Mouse (Mus musculus): ENCODE measurements around the gene Taf5l. TPM values are rescaled to one million over a fixed set of nuclear protein-coding genes. Genes with fewer than 3 reads are reported as not detected.

Gene Taf5l
- polyA plus RNA-seq, 1 experiment, result 16.7 TPM

DNA sequence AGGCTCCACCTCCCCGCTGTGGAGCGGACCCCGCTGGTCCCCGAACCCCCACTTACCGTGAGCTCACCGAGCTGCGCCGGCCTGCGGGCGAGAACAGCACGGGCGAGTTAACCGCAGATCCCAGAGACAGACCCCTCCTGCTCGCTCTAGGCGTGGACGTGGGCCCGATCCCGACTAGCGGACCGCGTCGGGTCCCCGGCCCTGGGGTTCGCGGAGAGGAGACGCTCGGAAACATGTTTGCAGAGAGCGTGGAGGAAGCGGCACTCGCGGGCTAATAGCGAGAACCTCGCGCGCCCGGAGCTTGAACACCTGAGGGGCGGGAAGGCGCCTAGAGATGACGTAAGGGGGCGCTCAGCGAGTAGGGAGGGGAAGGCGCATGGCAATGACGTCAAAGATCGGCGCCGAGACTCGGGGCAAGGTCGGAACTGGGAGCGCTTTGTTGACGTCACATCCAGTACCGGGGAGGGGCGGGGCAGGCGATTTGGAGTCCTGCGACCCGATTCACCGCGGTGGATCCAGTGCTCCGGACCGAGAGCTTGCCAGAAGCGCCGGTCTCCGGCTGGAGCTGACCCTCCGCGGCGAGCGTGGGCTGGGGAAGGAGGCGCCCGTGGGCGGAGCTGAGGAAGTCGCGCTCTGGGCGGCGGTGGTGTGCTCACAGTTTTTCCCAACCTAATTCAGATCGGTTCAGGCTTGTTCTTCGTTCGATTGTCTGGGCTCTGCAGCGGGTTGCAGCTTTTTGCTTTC, 72.1 kb downstream of the Taf5l start, which contains the start of gene Nup133:
Gene Nup133, minus strand, starts transcription at position 324 of the 744 bp plus-strand sequence.
- Histone ChIP-seq H3K27ac (ENCODE audit: control insufficient read depth, insufficient read depth, low read depth, low read length, poor library complexity) (peak within 1 kb of the TSS; percentile 76), H3K4me1 (ENCODE audit: control insufficient read depth, insufficient read depth, low read length) (peaks cover 1% of the 10 kb centered on the region; the same call in 1 of the 2 replicates), H3K4me3 (replicated peaks; ENCODE audit: control insufficient read depth, low read depth, low read length) (peak within 1 kb of the TSS; percentile 89)
- TF ChIP-seq POLR2A (IDR thresholded peaks at IDR 0.05; ENCODE audit: borderline replicate concordance, control insufficient read depth, low read depth, low read length), result peak; percentile 33; the same call in 1 of the 2 replicates
- no peak for TF ChIP-seq CTCF (IDR thresholded peaks at IDR 0.05; ENCODE audit: control insufficient read depth, insufficient read depth, low read length)
- WGBS, result under 1% methylated on average over 77 of the region's 77 CpGs

Other genes starting within 250 kb of the Taf5l start
- gene Rab4a, start 215.4 kb downstream of the Taf5l start, polyA plus RNA-seq (2011; ENCODE audit: insufficient read depth, insufficient read length, low replicate concordance, missing spikeins), result 3.5 and 9.1 TPM in 2 replicates
- 2.2 and 2.5 TPM in 2 replicates for gene Ccsap, start 161.2 kb downstream of the Taf5l start, polyA plus RNA-seq (2011; ENCODE audit: insufficient read depth, insufficient read length, low replicate concordance, missing spikeins)
- gene Acta1, start 126.6 kb downstream of the Taf5l start, polyA plus RNA-seq (2011; ENCODE audit: insufficient read depth, insufficient read length, low replicate concordance, missing spikeins), result 41.5 and 54.8 TPM in 2 replicates
- gene Nup133, start 72.1 kb downstream of the Taf5l start, polyA plus RNA-seq (2011; ENCODE audit: insufficient read depth, insufficient read length, low replicate concordance, missing spikeins), result 7.5 and 13.5 TPM in 2 replicates
- gene Abcb10, start 38.3 kb downstream of the Taf5l start, polyA plus RNA-seq (2011; ENCODE audit: insufficient read depth, insufficient read length, low replicate concordance, missing spikeins), result 78.8 and 100 TPM in 2 replicates
- 3.0 and 4.4 TPM in 2 replicates for gene Urb2, start 111 bp upstream of the Taf5l start, polyA plus RNA-seq (2011; ENCODE audit: insufficient read depth, insufficient read length, low replicate concordance, missing spikeins)
- gene Galnt2, start 210.0 kb upstream of the Taf5l start, polyA plus RNA-seq (2011; ENCODE audit: insufficient read depth, insufficient read length, low replicate concordance, missing spikeins), result 5.1 and 11.5 TPM in 2 replicates

Data from bone marrow, adult 2 months (tissue).